Mouse (Mus musculus) spleen, postnatal 10 days (tissue): Measurements from ENCODE around the gene Tssk3.
"Not testable (repeated sequence)": the region's sequence is repeated elsewhere in the genome, so short reads cannot be mapped to it uniquely, and the experiment has no call there.

Experiments used
- DNase-seq, 2 experiments: peaks; one replicate each; pipeline ENCODE4 v3.0.0; 2021 to 2022; ENCODE audit warnings: low spot score in 2 of 2

Tssk3 gene

GRCm38 (mm10) chr4:129490972-129491880 is at the start of gene Tssk3, which contains the start of gene Fam229a:
Gene Tssk3 (minus strand): TSS chr4:129491022.
Gene Fam229a (plus strand): TSS chr4:129491190.
- DNase-seq: peak in 1 of 2 experiments; percentile 48

- DNase-seq: peak; percentile 32 to 77
These were observed 49.2 kb upstream of the Tssk3 start for GRCm38 (mm10) chr4:129540012-129540411.

GRCm38 (mm10) chr4:129528901-129529300 is 38.1 kb upstream of the Tssk3 start:
- DNase-seq: not testable (repeated sequence)

- no peak for DNase-seq
These were observed 35.1 kb upstream of the Tssk3 start for GRCm38 (mm10) chr4:129525889-129526288.

GRCm38 (mm10) chr4:129525338-129525737 is 34.5 kb upstream of the Tssk3 start:
- DNase-seq: no peak

GRCm38 (mm10) chr4:129518519-129518918 is 27.7 kb upstream of the Tssk3 start:
- DNase-seq: no peak

GRCm38 (mm10) chr4:129516925-129517324 is 26.1 kb upstream of the Tssk3 start:
- no peak for DNase-seq

- DNase-seq: peak; percentile 73 to 83
These were observed 23.6 kb upstream of the Tssk3 start for GRCm38 (mm10) chr4:129514300-129514898.

GRCm38 (mm10) chr4:129513891-129514290 is 23.1 kb upstream of the Tssk3 start:
- no peak for DNase-seq

GRCm38 (mm10) chr4:129513086-129513767 is 22.4 kb upstream of the Tssk3 start, which contains the start of gene Marcksl1:
Gene Marcksl1 (plus strand): TSS chr4:129513581.
- DNase-seq: peak; percentile 82 to 92

- no peak for DNase-seq
These were observed 20.7 kb upstream of the Tssk3 start for GRCm38 (mm10) chr4:129511413-129512096.

GRCm38 (mm10) chr4:129510723-129511412 is 20.0 kb upstream of the Tssk3 start:
- no peak for DNase-seq

- no peak for DNase-seq
These were observed 18.8 kb upstream of the Tssk3 start for GRCm38 (mm10) chr4:129509650-129510049.

GRCm38 (mm10) chr4:129508834-129509600 is 18.2 kb upstream of the Tssk3 start:
- no peak for DNase-seq

GRCm38 (mm10) chr4:129508237-129508515 is 17.4 kb upstream of the Tssk3 start:
- DNase-seq: no peak

- DNase-seq: no peak
These were observed 16.8 kb upstream of the Tssk3 start for GRCm38 (mm10) chr4:129507434-129508236.

- no peak for DNase-seq
These were observed 14.7 kb upstream of the Tssk3 start for GRCm38 (mm10) chr4:129505511-129505910.

GRCm38 (mm10) chr4:129502901-129503444 is 12.2 kb upstream of the Tssk3 start:
- DNase-seq: no peak

GRCm38 (mm10) chr4:129502327-129502888 is 11.6 kb upstream of the Tssk3 start:
- no peak for DNase-seq
